Mouse (Mus musculus) neural tube, embryonic 15.5 days (tissue): ENCODE results near the gene Cyp2f2. TPM values are rescaled to one million over a fixed set of nuclear protein-coding genes. Genes with fewer than 3 reads are reported as not detected.

ENCODE experiments used
- ATAC-seq: fragments of 200-750 bp; cut with Nextera tagmentation; 2 replicates; pipeline ENCODE4 v1.8.0; 2017; ENCODE audit warnings: mild to moderate bottlenecking, moderate TSS enrichment, moderate library complexity; ENCODE audit not compliant: low FRiP score
- H3K27ac ChIP-seq: fragments of 300-500 bp; sonication (generic); replicated peaks from 2 replicates; pipeline ENCODE4 v1.5.1; 2015; ENCODE audit warnings: mild to moderate bottlenecking, inconsistent platforms
- H3K27me3 ChIP-seq: fragments of 300-500 bp; sonication (generic); replicated peaks from 2 replicates; pipeline ENCODE4 v1.6.1; 2015; ENCODE audit warnings: inconsistent platforms
- H3K36me3 ChIP-seq: fragments of 300-500 bp; sonication (generic); 2 replicates; pipeline ENCODE4 v1.6.1; 2015; ENCODE audit warnings: inconsistent platforms
- H3K4me1 ChIP-seq: fragments of 300-500 bp; sonication (generic); 2 replicates; pipeline ENCODE4 v1.6.1; 2015; ENCODE audit warnings: inconsistent platforms
- H3K4me2 ChIP-seq: fragments of 300-500 bp; sonication (generic); 2 replicates; pipeline ENCODE4 v1.6.1; 2015; ENCODE audit warnings: inconsistent platforms, mild to moderate bottlenecking, moderate library complexity
- H3K4me3 ChIP-seq: fragments of 300-500 bp; sonication (generic); replicated peaks from 2 replicates; pipeline ENCODE4 v1.5.1; 2015; ENCODE audit warnings: mild to moderate bottlenecking, inconsistent platforms
- H3K9ac ChIP-seq: fragments of 300-500 bp; sonication (generic); replicated peaks from 2 replicates; pipeline ENCODE4 v1.6.1; 2015; ENCODE audit warnings: mild to moderate bottlenecking, inconsistent platforms
- H3K9me3 ChIP-seq: fragments of 300-500 bp; sonication (generic); replicated peaks from 2 replicates; pipeline ENCODE4 v1.6.1; 2016; ENCODE audit warnings: inconsistent platforms
- whole genome bisulfite sequencing: fragments of 180-500 bp; shearing (Covaris S2); methylation state at CpG from one replicate; pipeline ENCODE4 v1.1.7; 2015; ENCODE audit warnings: mixed read lengths; 5-methylcytosine and 5-hydroxymethylcytosine counted together
- polyA plus RNA-seq: library from polyadenylated mRNA; unstranded; fragments of >200 nt; fragmentation: Nextera tagmentation; extraction: Ambion mirVana; gene quantifications from 2 replicates; pipeline ENCODE4 v1.2.1, GENCODE M21; 2015

Gene Cyp2f2
- polyA plus RNA-seq = 0.56 TPM in 1 of 2 replicates, not detected in the other

DNA sequence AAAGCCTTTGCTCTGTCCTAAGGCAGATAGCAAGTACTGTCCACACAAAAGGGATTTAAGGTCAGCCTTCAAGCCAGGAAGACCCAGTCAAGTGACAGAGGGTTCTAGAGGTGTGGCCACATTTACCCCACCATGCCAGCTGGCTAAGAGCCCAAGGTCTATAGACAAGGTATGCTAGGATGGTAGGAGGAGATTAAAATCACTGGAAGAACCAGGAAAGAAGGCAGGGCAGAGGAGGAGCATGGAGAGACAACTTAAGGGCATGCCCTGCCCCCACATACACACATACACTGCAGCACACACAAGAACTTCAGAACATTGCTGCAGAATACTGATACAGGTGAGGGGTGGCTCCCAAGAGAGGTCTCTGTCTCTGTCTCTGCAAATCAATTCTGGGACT is at the start of gene Cyp2f2:
Gene Cyp2f2 (plus strand): TSS at position 234 of the 400 bp plus-strand sequence.
- Histone ChIP-seq H3K9ac (no peak within 1 kb of the TSS), H3K27ac (no peak within 1 kb of the TSS), H3K4me3 (no peak within 1 kb of the TSS), H3K36me3 (no peaks in the 10 kb centered on the region), H3K9me3 (no peaks in the 10 kb centered on the region), H3K4me1 (no peaks in the 10 kb centered on the region), H3K27me3 (no peaks in the 10 kb centered on the region), H3K4me2 (no peak within 1 kb of the TSS)
- ATAC-seq = no peak

GRCm38 (mm10) chr7:27078641-27079040 is 41.1 kb upstream of the Cyp2f2 start:
- Histone ChIP-seq H3K9me3 (no peaks in the 10 kb centered on the region), H3K27ac (no peak overlapping the region), H3K9ac (no peak overlapping the region), H3K36me3 (no peaks in the 10 kb centered on the region), H3K4me1 (no peaks in the 10 kb centered on the region), H3K4me2 (no peak overlapping the region), H3K27me3 (no peaks in the 10 kb centered on the region), H3K4me3 (no peak overlapping the region)
- no peak for ATAC-seq
- WGBS = 72% methylated on average over 1 of the region's 1 CpGs

- H3K27ac ChIP-seq = no peak overlapping the region
- no peak for ATAC-seq
- H3K4me2 ChIP-seq = no peak overlapping the region
- no peak overlapping the region for H3K4me3 ChIP-seq
- H3K4me1 ChIP-seq = no peaks in the 10 kb centered on the region
- 79% methylated on average over 2 of the region's 2 CpGs for WGBS
- no peak overlapping the region for H3K9ac ChIP-seq
- H3K27me3 ChIP-seq = no peaks in the 10 kb centered on the region
- H3K36me3 ChIP-seq = no peaks in the 10 kb centered on the region
- H3K9me3 ChIP-seq = no peaks in the 10 kb centered on the region
Measured at GRCm38 (mm10) chr7:27081625-27082024, 38.1 kb upstream of the Cyp2f2 start.

DNA sequence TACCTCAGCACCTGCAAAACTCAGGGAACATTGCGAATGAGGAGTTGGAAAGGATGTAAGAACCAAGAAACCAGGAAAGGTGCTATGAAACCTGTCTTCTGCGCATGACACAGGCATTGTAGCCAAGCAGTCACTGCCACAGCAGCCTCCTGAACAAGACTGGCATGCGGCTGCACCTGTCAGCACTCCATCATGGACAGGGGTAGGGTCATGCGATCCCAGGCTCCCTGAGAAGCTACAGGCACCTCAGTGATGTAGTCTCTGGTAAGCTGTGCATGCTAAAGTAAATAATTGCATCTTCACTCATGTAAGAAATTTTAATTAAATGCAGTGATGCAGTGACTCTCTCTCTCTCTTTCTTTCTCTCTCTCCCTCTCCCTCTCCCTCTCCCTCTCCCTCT is 28.7 kb upstream of the Cyp2f2 start:
- no peaks in the 10 kb centered on the region for H3K27me3 ChIP-seq
- no peak overlapping the region for H3K4me2 ChIP-seq
- no peak overlapping the region for H3K4me3 ChIP-seq
- no peaks in the 10 kb centered on the region for H3K9me3 ChIP-seq
- H3K36me3 ChIP-seq = no peaks in the 10 kb centered on the region
- no peak for ATAC-seq
- no peak overlapping the region for H3K27ac ChIP-seq
- 91% methylated on average over 4 of the region's 4 CpGs for WGBS
- no peaks in the 10 kb centered on the region for H3K4me1 ChIP-seq
- H3K9ac ChIP-seq = no peak overlapping the region

- no peaks in the 10 kb centered on the region for H3K27me3 ChIP-seq
- no peak for ATAC-seq
Measured at GRCm38 (mm10) chr7:27092038-27092703, 27.5 kb upstream of the Cyp2f2 start.

GRCm38 (mm10) chr7:27092882-27093281 is 26.8 kb upstream of the Cyp2f2 start:
- Histone ChIP-seq H3K4me3 (no peak overlapping the region), H3K27ac (no peak overlapping the region), H3K4me1 (no peaks in the 10 kb centered on the region), H3K9me3 (no peaks in the 10 kb centered on the region), H3K9ac (no peak overlapping the region), H3K4me2 (no peak overlapping the region), H3K36me3 (no peaks in the 10 kb centered on the region), H3K27me3 (no peaks in the 10 kb centered on the region)
- WGBS = 48% methylated on average over 1 of the region's 1 CpGs
- no peak for ATAC-seq

More at GRCm38 (mm10) chr7:27092038-27092703, 27.5 kb upstream of the Cyp2f2 start:
- Histone ChIP-seq H3K4me1 (no peaks in the 10 kb centered on the region), H3K4me3 (no peak overlapping the region), H3K9me3 (no peaks in the 10 kb centered on the region), H3K9ac (no peak overlapping the region), H3K4me2 (no peak overlapping the region), H3K27ac (no peak overlapping the region), H3K36me3 (no peaks in the 10 kb centered on the region)
- 65% methylated on average over 7 of the region's 7 CpGs for WGBS

DNA sequence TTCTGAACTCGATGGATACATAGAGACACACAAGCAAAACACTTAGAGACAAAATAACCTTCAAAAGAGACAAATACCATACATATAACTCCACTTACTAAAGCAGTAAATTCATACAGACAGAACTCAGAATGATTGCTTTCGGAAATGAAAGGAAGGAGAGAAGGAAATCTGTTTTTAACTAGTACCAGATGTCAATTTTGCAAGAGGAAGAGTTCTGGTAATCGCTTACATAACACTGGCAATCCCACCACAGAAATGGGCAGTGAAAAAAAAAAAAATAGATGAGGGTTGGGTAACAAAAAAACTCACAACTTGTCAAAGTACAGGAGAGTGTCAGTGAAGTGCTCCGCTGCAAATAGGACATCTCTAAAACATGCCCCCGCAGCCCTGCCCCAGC is 14.8 kb upstream of the Cyp2f2 start:
- H3K27ac ChIP-seq = no peak overlapping the region
- no peaks in the 10 kb centered on the region for H3K9me3 ChIP-seq
- ATAC-seq = no peak
- H3K4me3 ChIP-seq = no peak overlapping the region
- H3K4me1 ChIP-seq = no peaks in the 10 kb centered on the region
- H3K36me3 ChIP-seq = no peaks in the 10 kb centered on the region
- no peak overlapping the region for H3K4me2 ChIP-seq
- no peaks in the 10 kb centered on the region for H3K27me3 ChIP-seq
- no peak overlapping the region for H3K9ac ChIP-seq
- 80% methylated on average over 5 of the region's 5 CpGs for WGBS

GRCm38 (mm10) chr7:27110327-27110726 is 9.4 kb upstream of the Cyp2f2 start:
- no peak overlapping the region for H3K9ac ChIP-seq
- H3K27ac ChIP-seq = no peak overlapping the region
- no peaks in the 10 kb centered on the region for H3K9me3 ChIP-seq
- H3K4me3 ChIP-seq = no peak overlapping the region
- no peak for ATAC-seq
- no peaks in the 10 kb centered on the region for H3K4me1 ChIP-seq
- no peak overlapping the region for H3K4me2 ChIP-seq
- H3K27me3 ChIP-seq = no peaks in the 10 kb centered on the region
- no peaks in the 10 kb centered on the region for H3K36me3 ChIP-seq

DNA sequence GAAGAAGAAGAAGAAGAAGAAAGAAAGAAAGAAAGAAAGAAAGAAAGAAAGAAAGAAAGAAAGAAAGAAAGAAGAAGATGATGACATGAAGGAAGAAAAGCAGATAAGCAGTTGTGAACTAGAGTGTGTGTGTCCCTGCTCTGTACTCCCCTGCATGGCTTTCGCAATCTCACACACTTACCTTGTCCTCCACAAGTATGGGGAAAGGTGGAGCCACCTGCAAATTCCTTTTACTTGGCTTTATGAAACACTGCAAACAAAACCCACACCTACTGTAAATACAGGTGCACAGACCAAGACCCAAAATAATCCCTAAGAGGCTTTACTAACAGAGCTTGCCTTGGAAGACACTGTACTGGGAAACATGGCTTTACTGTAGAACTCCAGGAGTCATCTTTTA is 8.7 kb upstream of the Cyp2f2 start:
- no peak overlapping the region for H3K9ac ChIP-seq
- H3K4me3 ChIP-seq = no peak overlapping the region
- WGBS = 89% methylated on average over 1 of the region's 1 CpGs
- no peak overlapping the region for H3K4me2 ChIP-seq
- no peaks in the 10 kb centered on the region for H3K9me3 ChIP-seq
- ATAC-seq = no peak
- no peak overlapping the region for H3K27ac ChIP-seq
- H3K4me1 ChIP-seq = no peaks in the 10 kb centered on the region
- H3K36me3 ChIP-seq = no peaks in the 10 kb centered on the region
- H3K27me3 ChIP-seq = no peaks in the 10 kb centered on the region

- Histone ChIP-seq H3K9me3 (no peaks in the 10 kb centered on the region), H3K4me3 (no peak overlapping the region)
- 76% methylated on average over 3 of the region's 3 CpGs for WGBS
Measured at GRCm38 (mm10) chr7:27111987-27112386, 7.7 kb upstream of the Cyp2f2 start.

GRCm38 (mm10) chr7:27118033-27118511 is 1.6 kb upstream of the Cyp2f2 start:
- no peak for ATAC-seq
- no peaks in the 10 kb centered on the region for H3K27me3 ChIP-seq
- no peaks in the 10 kb centered on the region for H3K36me3 ChIP-seq
- H3K4me1 ChIP-seq = no peaks in the 10 kb centered on the region
- no peak overlapping the region for H3K27ac ChIP-seq
- H3K4me2 ChIP-seq = no peak overlapping the region
- no peak overlapping the region for H3K4me3 ChIP-seq
- no peaks in the 10 kb centered on the region for H3K9me3 ChIP-seq
- 70% methylated on average over 4 of the region's 4 CpGs for WGBS
- no peak overlapping the region for H3K9ac ChIP-seq

More at GRCm38 (mm10) chr7:27111987-27112386, 7.7 kb upstream of the Cyp2f2 start:
- Histone ChIP-seq H3K27ac (no peak overlapping the region), H3K27me3 (no peaks in the 10 kb centered on the region), H3K4me1 (no peaks in the 10 kb centered on the region), H3K9ac (no peak overlapping the region), H3K4me2 (no peak overlapping the region), H3K36me3 (no peaks in the 10 kb centered on the region)
- ATAC-seq = no peak

DNA sequence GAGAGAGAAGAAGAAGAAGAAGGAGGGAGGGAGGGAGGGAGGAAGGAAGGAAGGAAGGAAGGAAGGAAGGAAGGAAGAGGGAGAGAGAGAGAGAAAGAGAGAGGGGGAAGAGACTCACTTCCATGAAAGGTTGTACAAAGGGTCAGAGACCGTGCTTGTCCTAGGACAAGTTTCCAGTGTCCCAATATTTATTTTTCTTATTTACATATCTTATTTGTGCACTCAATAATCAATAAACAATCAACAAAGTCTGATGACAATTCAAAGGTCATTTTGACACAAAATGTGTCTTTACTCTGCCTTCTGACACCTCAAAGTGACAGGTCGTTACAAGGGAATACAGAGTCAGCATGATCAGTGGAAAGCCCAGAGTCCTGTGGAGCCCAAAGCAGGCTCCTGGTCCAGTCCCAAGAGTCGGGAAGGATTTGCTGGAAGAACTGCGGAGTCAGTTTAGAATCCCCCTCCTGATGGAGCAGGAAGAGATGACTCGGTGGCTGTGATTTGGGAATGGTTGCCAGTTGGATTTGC is 4.7 kb downstream of the Cyp2f2 start:
- H3K9me3 ChIP-seq = no peaks in the 10 kb centered on the region
- H3K9ac ChIP-seq = no peak overlapping the region
- no peaks in the 10 kb centered on the region for H3K36me3 ChIP-seq
- no peak overlapping the region for H3K4me3 ChIP-seq
- H3K4me1 ChIP-seq = no peaks in the 10 kb centered on the region
- H3K4me2 ChIP-seq = no peak overlapping the region
- H3K27ac ChIP-seq = no peak overlapping the region
- WGBS = 82% methylated on average over 5 of the region's 5 CpGs
- H3K27me3 ChIP-seq = no peaks in the 10 kb centered on the region
- no peak for ATAC-seq
